Mouse (Mus musculus) lung, embryonic 15.5 days (tissue): ENCODE results near the gene Gm28171. TPM values are rescaled to one million over a fixed set of nuclear protein-coding genes. Genes with fewer than 3 reads are reported as not detected.
"Not testable (repeated sequence)": the region's sequence is repeated elsewhere in the genome, so short reads cannot be mapped to it uniquely, and the experiment has no call there.

Source experiments
- ATAC-seq: fragments of 200-750 bp; cut with Nextera tagmentation; 2 replicates; pipeline ENCODE4 v1.8.0; 2017; ENCODE audit warnings: moderate number of reproducible peaks, borderline replicate concordance; ENCODE audit not compliant: low FRiP score, low TSS enrichment; ENCODE audit errors: extremely low read depth
- H3K27ac ChIP-seq: fragments of 300-500 bp; sonication (generic); 2 replicates; pipeline ENCODE4 v1.5.1; 2015; ENCODE audit warnings: moderate library complexity, mild to moderate bottlenecking, inconsistent platforms
- H3K27me3 ChIP-seq: fragments of 300-500 bp; sonication (generic); 2 replicates; pipeline ENCODE4 v1.6.1; 2015; ENCODE audit warnings: inconsistent platforms
- H3K36me3 ChIP-seq: fragments of 300-500 bp; sonication (generic); 2 replicates; pipeline ENCODE4 v1.6.1; 2015; ENCODE audit warnings: inconsistent platforms
- H3K4me1 ChIP-seq: fragments of 300-500 bp; sonication (generic); 2 replicates; pipeline ENCODE4 v1.6.1; 2015; ENCODE audit warnings: inconsistent platforms
- H3K4me2 ChIP-seq: fragments of 300-500 bp; sonication (generic); 2 replicates; pipeline ENCODE4 v1.6.1; 2015; ENCODE audit warnings: inconsistent platforms, mild to moderate bottlenecking, moderate library complexity
- H3K4me3 ChIP-seq: fragments of 300-500 bp; sonication (generic); 2 replicates; pipeline ENCODE4 v1.5.1; 2015; ENCODE audit warnings: mild to moderate bottlenecking, inconsistent platforms
- H3K9ac ChIP-seq: fragments of 300-500 bp; sonication (generic); 2 replicates; pipeline ENCODE4 v1.6.1; 2015; ENCODE audit warnings: inconsistent platforms
- H3K9me3 ChIP-seq: fragments of 300-500 bp; sonication (generic); 2 replicates; pipeline ENCODE4 v1.6.1; 2016; ENCODE audit warnings: inconsistent platforms
- WGBS: fragments of 180-500 bp; shearing (Covaris S2); methylation state at CpG from one replicate; pipeline ENCODE4 v1.1.7; 2015; 5-methylcytosine and 5-hydroxymethylcytosine counted together
- polyA plus RNA-seq: library from polyadenylated mRNA; unstranded; fragments of >200 nt; fragmentation: Nextera tagmentation; extraction: Ambion mirVana; gene quantifications from 2 replicates; pipeline ENCODE4 v1.2.1, GENCODE M21; 2015

The Gm28171 gene
- polyA plus RNA-seq = not detected in 2 replicates

DNA sequence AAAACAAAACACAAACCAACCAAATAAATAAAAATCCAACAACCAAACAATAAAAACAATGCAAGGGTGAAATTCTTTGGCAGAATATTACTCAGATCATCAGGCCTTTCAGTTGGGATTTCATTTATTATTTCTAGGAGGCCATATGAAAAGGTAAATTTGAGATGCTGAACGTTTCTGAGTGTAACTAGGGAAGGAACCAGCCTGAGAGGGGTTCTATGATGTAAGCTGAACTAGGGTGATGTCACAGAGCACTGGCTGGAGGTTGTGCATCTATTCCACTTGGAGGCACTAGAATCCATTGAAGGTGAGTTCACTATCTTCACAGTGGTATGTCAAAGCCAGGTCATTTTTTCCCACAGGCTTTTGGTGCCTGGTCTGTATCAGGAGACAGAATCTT is at the start of gene Gm28171:
Gene Gm28171 (plus strand): TSS at position 301 of the 400 bp plus-strand sequence.
- not testable (repeated sequence) for H3K9ac ChIP-seq, H3K36me3 ChIP-seq, H3K27ac ChIP-seq, H3K4me1 ChIP-seq, H3K27me3 ChIP-seq, H3K4me3 ChIP-seq, ATAC-seq, H3K4me2 ChIP-seq, H3K9me3 ChIP-seq
- no CpG with 5 or more reads among the region's 1 CpGs for WGBS

Other genes with a start within 250 kb of the Gm28171 start
- gene Gm21854, start 136.4 kb upstream of the Gm28171 start, polyA plus RNA-seq = not detected in 2 replicates
- not detected in 2 replicates for gene Gm20914, start 67.4 kb upstream of the Gm28171 start, polyA plus RNA-seq
- gene Gm21778, start 149.1 kb downstream of the Gm28171 start, polyA plus RNA-seq = not detected in 2 replicates